Mouse (Mus musculus): ENCODE measurements around the gene Plekha6.
A peak's percentile ranks its signal among the peaks of the same experiment; 100 is the strongest.

Gene Plekha6

DNA sequence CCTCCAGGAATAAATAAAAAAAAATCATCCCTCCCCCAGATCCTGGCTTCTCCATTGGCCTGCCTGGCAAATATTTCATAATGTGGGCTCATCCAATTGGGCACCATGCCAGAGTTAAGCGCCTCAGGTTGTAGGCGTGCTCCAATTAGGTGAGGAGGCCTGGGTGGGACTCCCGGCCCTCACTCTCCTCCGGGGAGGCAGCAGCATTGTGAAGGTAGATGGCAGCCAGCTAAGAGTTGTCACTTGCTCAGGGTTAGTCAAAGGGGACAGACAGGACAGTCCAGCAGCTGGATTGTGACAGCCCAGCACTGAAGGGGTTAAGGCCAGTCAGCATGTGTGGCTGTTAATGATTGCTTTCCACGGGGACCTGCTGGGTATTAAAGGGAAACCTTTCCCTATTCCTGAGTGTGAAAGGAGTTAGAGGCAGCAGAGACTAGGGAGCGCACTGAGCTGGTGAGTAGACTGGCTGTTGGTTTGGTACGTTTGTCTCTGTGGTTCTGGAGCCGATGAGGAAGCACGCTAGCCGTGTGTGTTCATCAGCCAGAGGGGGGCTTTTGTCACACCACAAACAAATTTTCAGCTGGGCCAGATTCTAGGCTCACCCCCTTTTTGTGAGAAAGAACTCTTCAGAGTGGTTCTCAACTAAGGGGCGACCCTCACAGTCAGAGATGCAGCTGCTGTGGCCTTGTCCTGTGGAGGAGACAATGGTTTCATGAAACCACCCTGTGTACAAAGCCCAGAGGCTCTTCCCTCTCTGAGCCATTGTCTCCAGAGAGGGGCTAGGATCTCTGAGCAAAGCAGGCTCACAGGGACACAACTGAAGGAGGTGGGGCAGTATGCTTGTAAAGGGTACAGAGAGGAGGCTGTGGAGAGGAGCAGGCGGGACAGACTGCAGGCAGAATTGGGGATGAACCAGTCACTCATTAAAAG is 81.9 kb downstream of the Plekha6 start:
- peak; percentile 72 for DNase-seq (ENCODE audit: low spot score)

DNA sequence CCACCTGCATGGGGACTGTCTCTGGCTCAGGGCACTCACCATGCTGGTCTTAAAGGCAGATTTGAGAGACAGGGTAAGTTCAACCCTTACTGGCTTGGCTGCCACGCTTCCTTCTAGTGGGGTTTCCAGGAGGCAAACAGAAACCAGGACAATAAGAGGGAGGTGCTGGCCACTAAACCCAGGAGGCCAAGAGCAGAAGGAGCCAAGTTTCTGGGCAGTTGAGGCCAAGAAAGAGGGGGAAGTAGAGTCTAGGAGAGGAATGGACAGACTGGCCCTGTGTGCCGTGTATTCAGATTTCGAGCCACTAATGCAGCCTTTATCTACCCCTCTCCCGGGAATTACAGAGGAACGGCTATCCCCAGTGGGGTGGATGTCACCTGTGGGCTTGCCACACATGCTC is 83.2 kb downstream of the Plekha6 start:
- DNase-seq (ENCODE audit: low spot score) = no peak

DNA sequence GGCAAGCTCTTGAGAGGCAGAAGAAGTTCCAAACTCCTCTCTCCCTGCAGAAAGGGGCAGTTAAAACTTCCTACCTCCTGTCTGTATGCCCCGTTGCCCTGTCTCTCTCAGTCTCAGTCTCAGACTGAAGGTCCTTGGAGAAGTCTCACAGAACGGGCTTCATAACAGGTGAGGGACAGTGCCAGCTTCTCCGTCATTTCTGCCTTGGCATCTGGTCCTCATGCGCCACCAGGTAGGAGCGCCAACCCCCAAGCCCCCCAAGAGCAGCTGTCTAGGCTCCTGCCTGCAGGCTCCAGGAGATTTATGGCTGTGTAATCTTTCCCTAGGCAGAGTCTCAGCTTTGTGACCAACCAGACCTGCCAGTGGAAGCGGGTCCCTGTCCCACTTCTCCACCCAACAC is 86.8 kb downstream of the Plekha6 start:
- DNase-seq (ENCODE audit: low spot score) = no peak

GRCm38 (mm10) chr1:133251625-133252034 is 87.6 kb downstream of the Plekha6 start:
- DNase-seq (ENCODE audit: low spot score) = peak; percentile 76

GRCm38 (mm10) chr1:133252251-133252650 is 88.2 kb downstream of the Plekha6 start:
- DNase-seq (ENCODE audit: low spot score) = peak; percentile 46

DNA sequence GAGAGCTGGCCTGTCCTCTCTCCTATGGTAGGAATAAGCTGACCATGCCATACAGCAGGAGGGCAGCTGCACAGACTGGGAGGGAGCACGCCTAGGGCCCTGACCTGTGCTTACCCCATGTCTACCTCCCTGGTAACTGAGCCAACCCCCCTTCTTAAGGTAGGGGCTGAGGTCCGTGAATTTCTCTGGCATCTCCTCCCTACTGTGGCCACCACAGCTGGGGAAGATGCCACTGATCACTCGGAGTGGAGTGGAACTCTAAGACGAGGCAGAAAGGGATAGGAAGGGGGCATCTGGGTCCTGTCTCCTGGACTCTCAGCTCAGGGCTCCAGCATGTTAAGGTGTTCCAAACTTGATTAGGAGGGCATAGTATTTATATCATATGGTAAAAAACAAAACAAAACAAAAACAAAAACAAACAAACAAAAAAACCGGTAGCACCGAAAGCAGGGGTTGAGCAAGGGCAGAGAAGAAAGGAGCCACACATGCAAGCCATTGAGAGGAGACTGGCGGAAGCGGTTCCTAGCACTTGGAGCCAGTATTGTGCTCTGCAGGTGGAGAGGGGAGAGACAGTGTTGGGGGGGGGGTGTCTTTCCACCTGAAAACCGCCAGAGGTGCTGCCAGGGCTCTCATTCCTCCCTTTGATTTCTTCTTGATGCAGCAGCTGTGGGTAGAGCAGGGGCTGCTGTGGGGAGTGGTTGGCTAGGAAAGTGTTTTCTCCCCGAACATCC is 89.0 kb downstream of the Plekha6 start:
- no peak for DNase-seq (ENCODE audit: low spot score)

DNA sequence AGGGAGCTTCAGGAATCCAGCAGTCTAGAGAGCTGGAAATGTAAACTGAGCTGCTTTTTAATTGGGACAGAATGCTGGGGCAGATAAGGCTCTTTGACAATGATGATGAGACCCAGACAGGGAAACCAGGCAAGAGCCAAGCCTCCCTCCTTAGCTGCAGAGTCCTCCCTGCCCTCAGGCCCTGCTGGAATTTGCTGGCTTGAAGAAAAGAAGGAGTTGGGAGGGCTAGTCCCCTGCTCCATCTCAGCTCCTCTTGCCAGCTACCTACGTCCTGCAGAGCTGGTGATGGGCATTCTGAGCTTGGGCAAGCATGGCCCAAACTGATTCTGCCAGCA is 89.5 kb downstream of the Plekha6 start:
- DNase-seq (ENCODE audit: low spot score) = peak; percentile 66

- no peak for DNase-seq (ENCODE audit: low spot score)
These were observed 90.2 kb downstream of the Plekha6 start for GRCm38 (mm10) chr1:133254226-133254625.

GRCm38 (mm10) chr1:133254856-133255764 is 91.1 kb downstream of the Plekha6 start:
- DNase-seq (ENCODE audit: low spot score) = peak; percentile 46

GRCm38 (mm10) chr1:133255776-133256175 is 91.8 kb downstream of the Plekha6 start:
- no peak for DNase-seq (ENCODE audit: low spot score)

DNA sequence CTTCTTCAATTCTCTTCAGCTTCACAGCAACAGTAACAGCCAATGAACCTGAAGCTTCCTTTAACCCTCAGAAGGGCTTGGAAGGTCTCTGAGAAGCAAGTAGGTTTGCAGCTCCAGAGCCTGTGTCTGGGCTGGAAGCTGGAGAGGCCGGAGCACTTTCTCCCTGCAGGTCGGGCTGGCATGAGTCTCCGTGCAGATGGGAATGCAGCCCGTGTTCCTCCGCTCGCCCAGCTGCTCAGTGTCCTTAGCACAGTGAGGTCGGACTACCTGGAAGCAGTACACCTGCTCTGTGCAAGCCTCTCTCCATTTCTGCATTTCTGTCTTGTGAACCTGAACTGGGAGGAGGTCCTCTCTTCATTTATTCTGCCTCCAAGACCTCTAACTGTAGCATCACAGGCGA is 92.3 kb downstream of the Plekha6 start:
- no peak for DNase-seq (ENCODE audit: low spot score)

DNA sequence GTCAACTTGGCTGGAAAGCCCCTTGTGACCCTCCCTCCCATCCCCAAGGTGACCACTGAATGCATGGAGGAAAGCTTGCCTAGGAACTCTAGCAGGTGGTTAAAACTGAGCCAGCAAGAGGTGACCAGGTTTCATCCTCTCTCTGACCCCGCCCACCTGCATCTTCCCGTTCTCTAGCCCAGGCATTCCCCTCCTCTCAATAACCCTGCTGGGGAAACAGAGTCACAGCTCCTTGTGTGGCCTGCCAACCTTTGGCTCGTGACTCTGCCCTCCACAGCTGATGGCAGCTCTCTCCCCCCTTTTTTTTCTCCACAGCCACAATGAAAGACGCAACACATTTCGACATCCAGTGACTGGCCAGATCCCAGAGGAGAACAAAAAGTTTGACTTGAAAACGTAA is 94.7 kb downstream of the Plekha6 start:
- no peak for DNase-seq (ENCODE audit: low spot score)

DNA sequence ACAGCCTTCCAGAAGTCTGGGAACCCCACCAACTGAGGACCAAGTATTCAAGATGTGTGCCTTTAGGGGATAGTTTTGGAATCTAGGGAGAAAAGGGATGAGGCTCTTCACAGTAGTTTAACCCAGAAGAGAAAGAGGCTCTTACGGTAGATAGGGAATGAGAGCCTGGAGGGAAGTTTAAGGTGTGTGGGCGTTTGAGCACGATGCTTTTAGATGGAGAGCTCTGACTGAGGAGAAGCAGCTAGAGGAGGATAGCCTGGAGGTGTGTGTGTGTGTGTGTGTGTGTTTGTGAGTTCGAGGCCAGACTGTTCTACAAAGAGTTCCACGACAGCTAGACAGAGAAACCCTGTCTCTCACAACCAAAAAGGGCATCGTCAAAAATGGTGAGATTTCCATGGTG is 98.6 kb downstream of the Plekha6 start:
- no peak for DNase-seq (ENCODE audit: low spot score)

- DNase-seq (ENCODE audit: low spot score) = no peak
These were observed 99.1 kb downstream of the Plekha6 start for GRCm38 (mm10) chr1:133263134-133263533.

DNA sequence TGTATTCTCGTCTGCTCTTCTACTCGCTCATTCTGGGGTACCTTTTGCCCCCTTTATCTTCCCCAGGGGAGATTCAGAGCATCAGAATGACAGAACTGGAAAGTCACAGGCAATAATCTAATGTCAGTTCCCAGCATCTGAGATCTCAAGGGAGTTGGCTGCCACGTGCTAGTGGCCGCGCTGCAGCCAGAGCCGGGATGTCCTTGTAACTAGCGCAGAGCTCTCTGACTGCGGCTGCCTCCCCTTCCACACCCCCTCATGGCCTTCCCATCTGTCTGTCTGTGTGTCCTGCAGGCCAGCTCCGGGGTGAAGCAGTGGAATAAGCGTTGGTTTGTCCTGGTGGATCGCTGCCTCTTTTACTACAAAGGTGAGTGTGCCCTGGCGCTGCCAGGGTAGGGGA is 100.4 kb downstream of the Plekha6 start:
- DNase-seq (ENCODE audit: low spot score) = peak; percentile 51

- DNase-seq (ENCODE audit: low spot score) = peak; percentile 50
These were observed 101.2 kb downstream of the Plekha6 start for GRCm38 (mm10) chr1:133265114-133265766.

DNA sequence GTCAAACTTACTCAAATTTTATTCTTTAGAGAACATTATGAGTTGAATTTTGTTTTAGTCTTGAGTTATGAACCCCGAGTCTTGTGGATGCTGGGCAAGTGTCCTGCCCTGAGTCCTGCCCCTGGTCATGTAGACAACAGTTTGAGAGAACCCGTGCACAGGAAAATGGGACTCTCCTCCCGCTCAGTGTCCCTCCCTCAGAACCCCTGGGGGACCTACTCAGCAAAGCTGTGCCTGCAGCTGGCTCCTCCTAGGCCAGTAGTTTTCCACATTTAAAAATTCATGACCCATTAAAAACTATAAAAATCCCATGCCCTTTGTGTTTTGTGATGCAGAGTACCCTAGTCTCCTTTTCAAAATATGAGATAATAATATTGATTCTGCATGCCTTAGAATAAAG is 103.1 kb downstream of the Plekha6 start:
- DNase-seq (ENCODE audit: low spot score) = no peak

GRCm38 (mm10) chr1:133267813-133268492 is 103.9 kb downstream of the Plekha6 start:
- DNase-seq (ENCODE audit: low spot score) = peak; percentile 72

DNA sequence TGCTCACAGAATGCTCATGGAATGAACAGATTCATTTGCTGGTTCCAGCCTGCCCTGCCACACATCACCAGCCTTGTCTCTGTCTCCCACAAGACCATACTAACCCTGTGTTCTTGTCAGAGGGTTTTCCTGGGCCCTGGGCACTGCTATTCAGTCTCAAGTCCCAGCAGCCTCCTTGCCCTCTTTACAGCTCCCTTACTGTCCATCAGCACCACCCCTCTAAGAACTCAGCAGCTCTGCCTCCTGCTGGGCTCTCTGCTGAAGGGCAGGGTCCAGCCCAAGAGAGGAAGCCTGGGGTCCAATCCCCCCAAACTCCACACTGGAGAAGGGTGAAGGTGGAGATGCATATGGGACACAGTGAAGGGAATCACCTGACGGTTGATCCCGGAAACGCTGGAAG is 104.5 kb downstream of the Plekha6 start:
- DNase-seq (ENCODE audit: low spot score) = no peak

GRCm38 (mm10) chr1:133270336-133270735 is 106.3 kb downstream of the Plekha6 start:
- DNase-seq (ENCODE audit: low spot score) = no peak

- DNase-seq (ENCODE audit: low spot score) = no peak
These were observed 110.2 kb downstream of the Plekha6 start for GRCm38 (mm10) chr1:133274163-133274562.
